Mouse (Mus musculus): ENCODE measurements around the gene Rps17.
A peak's percentile ranks its signal among the peaks of the same experiment; 100 is the strongest.

DNA sequence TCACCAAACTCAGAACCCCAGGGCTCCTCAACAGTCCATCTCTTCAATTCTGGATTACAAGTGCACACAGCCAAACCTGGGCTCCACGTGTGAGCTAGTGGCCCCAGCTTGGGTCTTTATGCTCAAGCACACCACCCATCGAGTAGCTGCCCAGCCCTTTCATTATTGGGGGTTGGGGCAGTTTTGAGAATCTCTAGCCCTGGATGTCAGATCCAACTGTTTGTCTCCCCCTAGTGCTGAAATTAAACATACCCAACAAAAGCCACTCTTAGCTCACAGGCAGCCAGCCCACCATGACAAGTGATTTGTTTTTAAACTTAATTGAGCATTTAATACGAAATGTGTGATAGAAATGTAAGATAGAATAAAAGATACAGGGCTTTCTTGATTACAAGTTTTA is 3.5 kb downstream of the Rps17 start:
- TF ChIP-seq POLR2A (IDR thresholded peaks at IDR 0.05; ENCODE audit: borderline replicate concordance, low read depth, low read length), result no peak
- peak; percentile 26; the same call in 1 of the 2 replicates for TF ChIP-seq CTCF (IDR thresholded peaks at IDR 0.05; ENCODE audit: low read depth, low read length)
